22 mouse cellular contexts compared by ENCODE assay signal in the genomic region with DNA sequence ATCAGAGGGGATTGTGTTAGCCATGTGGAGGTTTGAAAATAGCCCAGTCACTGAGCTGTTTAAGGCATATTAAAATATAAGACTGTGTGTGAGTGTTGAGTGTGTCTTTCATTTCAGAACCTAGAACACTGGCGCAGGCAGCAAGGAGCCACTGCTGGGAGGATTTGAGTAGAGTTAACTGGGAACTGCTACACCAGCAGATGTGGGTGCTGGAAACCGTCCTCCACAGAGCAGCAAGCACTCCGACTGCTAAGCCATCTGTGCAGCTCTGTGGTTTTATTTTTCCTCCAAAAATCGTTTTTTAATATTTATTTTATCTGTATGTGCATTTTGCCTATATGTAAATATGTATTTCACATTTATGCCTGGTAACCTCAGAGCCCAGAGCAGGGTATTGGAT. TPM values are rescaled to one million over a fixed set of nuclear protein-coding genes. Genes with fewer than 3 reads are reported as not detected.
"Had no signal": no experiment of that assay in that cellular context is flagged by ENCODE, and none has a peak within 500 bp of the region (broad histone marks: within the 10 kb centered on the region; RNA-seq: fewer than 3 reads in every experiment).

No protein-coding gene starts in this region.

- H3K9ac ChIP-seq: limb, embryonic 13.5 days; liver, embryonic 13.5 days had no signal

- H3K4me3 ChIP-seq: limb, embryonic 10.5 days; limb, embryonic 13.5 days; liver, embryonic 13.5 days had no signal

- H3K27me3 ChIP-seq: limb, embryonic 13.5 days; liver, embryonic 13.5 days had no signal

- H3K27ac ChIP-seq: limb, embryonic 10.5 days; limb, embryonic 13.5 days; liver, embryonic 13.5 days had no signal

- H3K4me2 ChIP-seq: limb, embryonic 13.5 days; liver, embryonic 13.5 days; midbrain, embryonic 11.5 days had no signal

- DNase-seq: kidney, adult 8-10 months; kidney, postnatal 14 days; kidney, postnatal 4 days; liver; liver, embryonic 13.5 days; lung, adult 2 months; lung, postnatal 14 days; lung, postnatal 4 days; midbrain, embryonic 14.5 days; thymus, adult 2 months; thymus, postnatal 14 days; thymus, postnatal 4 days had no signal

- H3K9me3 ChIP-seq: limb, embryonic 10.5 days; limb, embryonic 13.5 days; liver, embryonic 13.5 days had no signal

RNA-seq across cellular contexts. Expression of a gene that starts 31.3 kb away (rescaled TPM):
- total RNA-seq: megakaryocyte progenitor cell, adult 5-6 weeks; megakaryocyte-erythroid progenitor cell, adult 5-6 weeks had no signal

RNA-seq across cellular contexts. Expression of a gene that starts 44.4 kb away (rescaled TPM):
- total RNA-seq: left cerebral cortex, adult 18-20 months; left cerebral cortex, postnatal 25 days; megakaryocyte progenitor cell, adult 5-6 weeks; megakaryocyte-erythroid progenitor cell, adult 5-6 weeks; midbrain, postnatal 0 days had no signal
- polyA plus RNA-seq: limb, embryonic 10.5 days; midbrain, embryonic 11.5 days; midbrain, embryonic 14.5 days; midbrain, postnatal 0 days; neural tube, embryonic 11.5 days; spleen, adult 2 months had no signal
